Mouse (Mus musculus) liver, adult 2 months (tissue): ENCODE measurements at regions not wholly inside any gene's neighbourhood (a gene's known extent, or its start where the extent isn't known, plus 50 kb on each side); places are given as distances from the start of the nearest gene placed in this dataset.

Experiments
- CTCF ChIP-seq: fragments of 200-500 bp; IDR thresholded peaks from 2 replicates; pipeline ENCODE4 v1.5.1; 2011; ENCODE audit warnings: low read depth, low read length, control low read depth
- POLR2A ChIP-seq: fragments of 200-500 bp; IDR thresholded peaks from 2 replicates; pipeline ENCODE4 v1.6.1; 2011; ENCODE audit warnings: low read length, control low read depth; ENCODE audit not compliant: insufficient read depth; ENCODE audit errors: extremely low read depth

GRCm38 (mm10) chr10:111889111-111889510 lies 83.4 kb upstream of the Krr1 start:
- TF ChIP-seq CTCF, result no peak
- no peak for TF ChIP-seq POLR2A
